Mouse (Mus musculus) effector memory CD4-positive, alpha-beta T cell, adult 5 months (primary cell): Measurements from ENCODE around the gene Gm47969. TPM values are rescaled to one million over a fixed set of nuclear protein-coding genes. Genes with fewer than 3 reads are reported as not detected.

ENCODE experiments used
- polyA plus RNA-seq: library from polyadenylated mRNA; unstranded; fragments of 100-300 nt; shearing (Covaris generic); gene quantifications from one replicate; pipeline ENCODE4 v1.2.1, GENCODE M21; 2017

Gm47969 gene
- not detected for polyA plus RNA-seq

GRCm38 (mm10) chr1:83044882-83045427 is at the start of gene Gm47969:
Gene Gm47969, plus strand, starts transcription at chr1:83044932.

GRCm38 (mm10) chr1:83000306-83000705 is 44.4 kb upstream of the Gm47969 start, which contains the start of gene Gm47959:
Gene Gm47959, plus strand, starts transcription at chr1:83000548.

GRCm38 (mm10) chr1:83038109-83038672 is 6.5 kb upstream of the Gm47969 start, which contains the start of gene Slc19a3:
Gene Slc19a3, minus strand, starts transcription at chr1:83038448.

GRCm38 (mm10) chr1:83042380-83042779 is 2.4 kb upstream of the Gm47969 start, which contains the start of gene Krtap28-10:
Gene Krtap28-10, minus strand, starts transcription at chr1:83042480.

DNA sequence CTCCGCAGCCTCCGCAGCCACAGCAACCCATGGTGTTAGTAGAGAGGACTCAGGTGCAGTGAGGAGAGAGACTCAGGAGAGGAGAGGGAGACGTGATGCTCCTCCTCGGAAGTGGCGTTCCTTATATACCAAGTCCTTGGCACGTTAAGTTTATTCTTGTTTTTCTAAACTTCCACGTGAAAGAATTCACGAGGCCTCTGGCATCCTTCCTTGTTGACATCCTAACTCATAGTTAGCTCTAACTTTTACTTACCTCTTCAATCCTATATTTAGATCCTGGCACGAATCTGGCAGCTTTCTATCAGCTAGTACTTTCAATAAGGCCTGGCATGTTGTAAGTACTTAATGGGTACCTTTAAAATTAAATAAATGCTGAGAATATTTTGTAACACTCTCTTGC is 14.5 kb downstream of the Gm47969 start, which contains the start of gene A030005K14Rik:
TSS of gene A030005K14Rik (minus strand) at position 101 of the 400 bp plus-strand sequence.

DNA sequence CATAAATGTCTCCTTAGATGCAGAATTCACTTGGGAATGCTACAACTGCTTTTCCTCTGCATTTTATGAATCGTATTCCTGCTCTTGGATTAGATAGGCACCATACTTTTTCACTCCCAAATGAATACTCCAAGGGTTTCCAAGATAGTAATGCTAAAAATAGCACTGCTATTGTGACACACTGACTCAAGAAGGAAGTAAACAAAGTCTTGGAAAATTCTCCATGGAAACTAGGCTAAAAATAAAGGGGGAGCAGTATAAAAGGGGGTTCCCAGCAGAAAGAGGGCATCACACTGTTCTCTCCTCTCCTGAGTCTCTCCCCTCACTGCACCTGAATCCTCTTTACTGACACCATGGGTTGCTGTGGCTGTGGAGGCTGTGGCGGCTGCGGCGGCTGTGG is 15.9 kb downstream of the Gm47969 start, which contains the start of gene Krtap28-13:
TSS of gene Krtap28-13 (plus strand) at position 288 of the 400 bp plus-strand sequence.

Other genes with a start within 250 kb of the Gm47969 start
- gene Agfg1, start 205.4 kb upstream of the Gm47969 start, polyA plus RNA-seq: 138 TPM
- gene A030005L19Rik, start 131.6 kb upstream of the Gm47969 start, polyA plus RNA-seq: not detected
- gene A030014E15Rik, start 120.0 kb upstream of the Gm47969 start, polyA plus RNA-seq: not detected
- gene Gm6217, start 113.5 kb upstream of the Gm47969 start, polyA plus RNA-seq: not detected
- gene A030003K21Rik, start 101.5 kb upstream of the Gm47969 start, polyA plus RNA-seq: not detected
- gene Gm7544, start 88.9 kb upstream of the Gm47969 start, polyA plus RNA-seq: not detected
- gene Gm47955, start 84.6 kb upstream of the Gm47969 start, polyA plus RNA-seq: not detected
- not detected for gene Gm47959, start 44.4 kb upstream of the Gm47969 start, polyA plus RNA-seq
- not detected for gene Slc19a3, start 6.5 kb upstream of the Gm47969 start, polyA plus RNA-seq
- not detected for gene Krtap28-10, start 2.5 kb upstream of the Gm47969 start, polyA plus RNA-seq
- gene A030005K14Rik, start 14.4 kb downstream of the Gm47969 start, polyA plus RNA-seq: not detected
- not detected for gene Krtap28-13, start 16.0 kb downstream of the Gm47969 start, polyA plus RNA-seq
- not detected for gene Ccl20, start 71.8 kb downstream of the Gm47969 start, polyA plus RNA-seq
- not detected for gene Daw1, start 114.8 kb downstream of the Gm47969 start, polyA plus RNA-seq